Mouse (Mus musculus) megakaryocyte, embryonic 14.5 days (primary cell): ENCODE measurements around the gene Hectd2. TPM values are rescaled to one million over a fixed set of nuclear protein-coding genes. Genes with fewer than 3 reads are reported as not detected.

Experiments
- H3K27me3 ChIP-seq: replicated peaks from 2 replicates; pipeline ENCODE3; 2012; ENCODE audit warnings: inconsistent platforms
- H3K36me3 ChIP-seq: replicated peaks from 2 replicates; pipeline ENCODE3; 2012; ENCODE audit warnings: low read length, inconsistent platforms, mixed read lengths
- H3K4me1 ChIP-seq: 2 replicates; pipeline ENCODE4 v1.6.1; 2012; ENCODE audit warnings: inconsistent platforms
- H3K4me3 ChIP-seq: replicated peaks from 2 replicates; pipeline ENCODE3; 2012; ENCODE audit warnings: moderate library complexity, mild to moderate bottlenecking, inconsistent platforms
- H3K9me3 ChIP-seq: 2 replicates; pipeline ENCODE4 v1.6.1; 2012; ENCODE audit warnings: inconsistent platforms
- FLI1 ChIP-seq: IDR thresholded peaks from 2 replicates; pipeline ENCODE4 v1.6.1; 2012; ENCODE audit warnings: low read length, inconsistent platforms, mixed read lengths
- GATA1 ChIP-seq: IDR thresholded peaks from 3 replicates; pipeline ENCODE4 v1.6.1; 2012; ENCODE audit warnings: mixed read lengths, low read length, inconsistent platforms, borderline replicate concordance
- polyA plus RNA-seq: library from polyadenylated mRNA; stranded (reverse); fragments of >175 nt; gene quantifications from 2 replicates; pipeline ENCODE4 v1.2.3, GENCODE M21; 2012; ENCODE audit warnings: low replicate concordance; ENCODE audit not compliant: insufficient read depth

Hectd2 gene
- polyA plus RNA-seq, 1 experiment, result 0.37 TPM

- Histone ChIP-seq H3K4me3 (no peak overlapping the region), H3K4me1 (no peaks in the 10 kb centered on the region; the same call in 1 of the 2 replicates), H3K27me3 (peaks cover 11% of the 10 kb centered on the region), H3K36me3 (no peaks in the 10 kb centered on the region), H3K9me3 (0 out of 2 replicates have a peak, but pooled peaks cover 4% of the 10 kb centered on the region)
- TF ChIP-seq GATA1, result no peak
- no peak for TF ChIP-seq FLI1
Observed at GRCm38 (mm10) chr19:36665641-36666040, 111.2 kb downstream of the Hectd2 start.

GRCm38 (mm10) chr19:36666471-36666870, 112.0 kb downstream of the Hectd2 start:
- no peak for TF ChIP-seq FLI1
- TF ChIP-seq GATA1, result no peak
- H3K4me3 ChIP-seq, result no peak overlapping the region
- no peaks in the 10 kb centered on the region; the same call in 1 of the 2 replicates for H3K4me1 ChIP-seq
- no peaks in the 10 kb centered on the region for H3K36me3 ChIP-seq
- 0 out of 2 replicates have a peak, but pooled peaks cover 2% of the 10 kb centered on the region for H3K9me3 ChIP-seq
- peaks cover 18% of the 10 kb centered on the region for H3K27me3 ChIP-seq

- no peaks in the 10 kb centered on the region for H3K9me3 ChIP-seq
- H3K4me1 ChIP-seq, result no peaks in the 10 kb centered on the region; the same call in 1 of the 2 replicates
- TF ChIP-seq GATA1 (no peak), FLI1 (no peak)
- no peaks in the 10 kb centered on the region for H3K36me3 ChIP-seq
- H3K27me3 ChIP-seq, result peaks cover 23% of the 10 kb centered on the region
- H3K4me3 ChIP-seq, result no peak overlapping the region
Observed at GRCm38 (mm10) chr19:36667368-36667767, 112.9 kb downstream of the Hectd2 start.

GRCm38 (mm10) chr19:36668098-36668497, 113.7 kb downstream of the Hectd2 start:
- Histone ChIP-seq H3K36me3 (no peaks in the 10 kb centered on the region), H3K27me3 (peaks cover 24% of the 10 kb centered on the region), H3K4me1 (no peaks in the 10 kb centered on the region; the same call in 1 of the 2 replicates), H3K9me3 (no peaks in the 10 kb centered on the region), H3K4me3 (no peak overlapping the region)
- TF ChIP-seq GATA1 (no peak), FLI1 (no peak)

- H3K27me3 ChIP-seq, result peaks cover 28% of the 10 kb centered on the region
- no peak for TF ChIP-seq FLI1
- TF ChIP-seq GATA1, result no peak
- no peaks in the 10 kb centered on the region; the same call in 1 of the 2 replicates for H3K4me1 ChIP-seq
- no peaks in the 10 kb centered on the region for H3K9me3 ChIP-seq
- H3K36me3 ChIP-seq, result no peaks in the 10 kb centered on the region
- H3K4me3 ChIP-seq, result no peak overlapping the region
Observed at GRCm38 (mm10) chr19:36668881-36669639, 114.6 kb downstream of the Hectd2 start.

GRCm38 (mm10) chr19:36669720-36670451, 115.4 kb downstream of the Hectd2 start:
- no peaks in the 10 kb centered on the region for H3K36me3 ChIP-seq
- H3K4me1 ChIP-seq, result no peaks in the 10 kb centered on the region
- no peaks in the 10 kb centered on the region for H3K9me3 ChIP-seq
- no peak for TF ChIP-seq FLI1
- TF ChIP-seq GATA1, result no peak
- H3K4me3 ChIP-seq, result no peak overlapping the region
- peaks cover 29% of the 10 kb centered on the region for H3K27me3 ChIP-seq

Other genes with a start within 250 kb of the Hectd2 start
- gene Pcgf5, start 206.3 kb upstream of the Hectd2 start, polyA plus RNA-seq, result 0.58 and 1.6 TPM in 2 replicates
- not detected in 2 replicates for gene Ppp1r3c, start 182.0 kb downstream of the Hectd2 start, polyA plus RNA-seq